Mouse (Mus musculus): ENCODE measurements around the gene Nupr1l. TPM values are rescaled to one million over a fixed set of nuclear protein-coding genes. Genes with fewer than 3 reads are reported as not detected.
"Not testable (repeated sequence)": the region's sequence is repeated elsewhere in the genome, so short reads cannot be mapped to it uniquely, and the experiment has no call there.

Gene Nupr1l
- polyA plus RNA-seq, 1 experiment from 2014 or later, result 4.2 TPM

- H3K4me1 ChIP-seq (ENCODE audit: control insufficient read depth, insufficient read depth, low read length), result no peaks in the 10 kb centered on the region
- H3K36me3 ChIP-seq (ENCODE audit: control insufficient read depth, insufficient read depth, low read length), result no peaks in the 10 kb centered on the region
- no peaks in the 10 kb centered on the region for H3K9me3 ChIP-seq (replicated peaks; ENCODE audit: control insufficient read depth, low read length, poor library complexity, severe bottlenecking)
- no peak overlapping the region for H3K4me2 ChIP-seq (ENCODE audit: low read length)
- H3K27ac ChIP-seq (ENCODE audit: low read length), result no peak overlapping the region
- 93% methylated on average over 8 of the region's 8 CpGs for WGBS
- no peak overlapping the region for H3K4me3 ChIP-seq (ENCODE audit: low read depth, low read length)
- H3K9ac ChIP-seq (ENCODE audit: low read depth, low read length), result no peak overlapping the region
- ATAC-seq, result no peak
- H3K27me3 ChIP-seq (ENCODE audit: control insufficient read depth, insufficient read depth, low read depth, low read length), result no peaks in the 10 kb centered on the region
These were observed 16.6 kb downstream of the Nupr1l start for GRCm38 (mm10) chr5:129924820-129925452.

GRCm38 (mm10) chr5:129925933-129926332, 17.6 kb downstream of the Nupr1l start:
- no peak for ATAC-seq

GRCm38 (mm10) chr5:129929924-129930855, 21.9 kb downstream of the Nupr1l start:
- WGBS, result 53% methylated on average over 9 of the region's 9 CpGs

More at GRCm38 (mm10) chr5:129925933-129926332, 17.6 kb downstream of the Nupr1l start:
- no peaks in the 10 kb centered on the region for H3K27me3 ChIP-seq (ENCODE audit: control insufficient read depth, insufficient read depth, low read depth, low read length)
- no peaks in the 10 kb centered on the region for H3K4me1 ChIP-seq (ENCODE audit: control insufficient read depth, insufficient read depth, low read length)
- H3K27ac ChIP-seq (ENCODE audit: low read length), result no peak overlapping the region
- H3K9me3 ChIP-seq (replicated peaks; ENCODE audit: control insufficient read depth, low read length, poor library complexity, severe bottlenecking), result no peaks in the 10 kb centered on the region
- no peak overlapping the region for H3K9ac ChIP-seq (ENCODE audit: low read depth, low read length)
- H3K36me3 ChIP-seq (ENCODE audit: control insufficient read depth, insufficient read depth, low read length), result no peaks in the 10 kb centered on the region
- H3K4me2 ChIP-seq (ENCODE audit: low read length), result no peak overlapping the region
- 82% methylated on average over 5 of the region's 5 CpGs for WGBS
- no peak overlapping the region for H3K4me3 ChIP-seq (ENCODE audit: low read depth, low read length)

GRCm38 (mm10) chr5:129936941-129937340, 28.6 kb downstream of the Nupr1l start:
- Histone ChIP-seq H3K36me3 (ENCODE audit: control insufficient read depth, insufficient read depth, low read length) (no peaks in the 10 kb centered on the region), H3K27ac (ENCODE audit: low read length) (no peak overlapping the region), H3K9me3 (replicated peaks; ENCODE audit: control insufficient read depth, low read length, poor library complexity, severe bottlenecking) (no peaks in the 10 kb centered on the region), H3K4me1 (ENCODE audit: control insufficient read depth, insufficient read depth, low read length) (no peaks in the 10 kb centered on the region), H3K4me3 (ENCODE audit: low read depth, low read length) (no peak overlapping the region), H3K4me2 (ENCODE audit: low read length) (no peak overlapping the region), H3K9ac (ENCODE audit: low read depth, low read length) (no peak overlapping the region), H3K27me3 (ENCODE audit: control insufficient read depth, insufficient read depth, low read depth, low read length) (no peaks in the 10 kb centered on the region)
- no peak for ATAC-seq
- 10% methylated on average over 4 of the region's 4 CpGs for WGBS

More at GRCm38 (mm10) chr5:129929924-129930855, 21.9 kb downstream of the Nupr1l start:
- no peaks in the 10 kb centered on the region for H3K9me3 ChIP-seq (replicated peaks; ENCODE audit: control insufficient read depth, low read length, poor library complexity, severe bottlenecking)
- ATAC-seq, result no peak
- no peak overlapping the region for H3K9ac ChIP-seq (ENCODE audit: low read depth, low read length)
- no peaks in the 10 kb centered on the region for H3K27me3 ChIP-seq (ENCODE audit: control insufficient read depth, insufficient read depth, low read depth, low read length)
- no peak overlapping the region for H3K27ac ChIP-seq (ENCODE audit: low read length)
- H3K4me1 ChIP-seq (ENCODE audit: control insufficient read depth, insufficient read depth, low read length), result no peaks in the 10 kb centered on the region
- H3K36me3 ChIP-seq (ENCODE audit: control insufficient read depth, insufficient read depth, low read length), result no peaks in the 10 kb centered on the region
- no peak overlapping the region for H3K4me3 ChIP-seq (ENCODE audit: low read depth, low read length)
- H3K4me2 ChIP-seq (ENCODE audit: low read length), result no peak overlapping the region

GRCm38 (mm10) chr5:129940281-129940680, 31.9 kb downstream of the Nupr1l start:
- no peaks in the 10 kb centered on the region for H3K36me3 ChIP-seq (ENCODE audit: control insufficient read depth, insufficient read depth, low read length)
- H3K27me3 ChIP-seq (ENCODE audit: control insufficient read depth, insufficient read depth, low read depth, low read length), result no peaks in the 10 kb centered on the region
- H3K9me3 ChIP-seq (replicated peaks; ENCODE audit: control insufficient read depth, low read length, poor library complexity, severe bottlenecking), result no peaks in the 10 kb centered on the region
- H3K4me3 ChIP-seq (ENCODE audit: low read depth, low read length), result no peak overlapping the region
- no peak overlapping the region for H3K27ac ChIP-seq (ENCODE audit: low read length)
- no peak overlapping the region for H3K4me2 ChIP-seq (ENCODE audit: low read length)
- ATAC-seq, result no peak
- no peak overlapping the region for H3K9ac ChIP-seq (ENCODE audit: low read depth, low read length)
- peaks cover 9% of the 10 kb centered on the region for H3K4me1 ChIP-seq (ENCODE audit: control insufficient read depth, insufficient read depth, low read length)
- 63% methylated on average over 2 of the region's 2 CpGs for WGBS

- no peak for ATAC-seq
- 8% methylated on average over 9 of the region's 9 CpGs for WGBS
These were observed 32.6 kb downstream of the Nupr1l start for GRCm38 (mm10) chr5:129940736-129941494.

GRCm38 (mm10) chr5:129941495-129942045, 33.2 kb downstream of the Nupr1l start, which contains the start of gene Vkorc1l1:
Vkorc1l1 (plus strand) TSS chr5:129941970.
- ATAC-seq, result peak; percentile 96
- peak within 1 kb of the TSS; percentile 81 for H3K9ac ChIP-seq (ENCODE audit: low read depth, low read length)
- H3K4me1 ChIP-seq (ENCODE audit: control insufficient read depth, insufficient read depth, low read length), result peaks cover 9% of the 10 kb centered on the region
- H3K27ac ChIP-seq (ENCODE audit: low read length), result peak within 1 kb of the TSS; percentile 50
- WGBS, result under 1% methylated on average over 56 of the region's 59 CpGs
- H3K9me3 ChIP-seq (replicated peaks; ENCODE audit: control insufficient read depth, low read length, poor library complexity, severe bottlenecking), result no peaks in the 10 kb centered on the region
- H3K4me3 ChIP-seq (ENCODE audit: low read depth, low read length), result peak within 1 kb of the TSS; percentile 90
- peak within 1 kb of the TSS; percentile 84 for H3K4me2 ChIP-seq (ENCODE audit: low read length)
- no peaks in the 10 kb centered on the region for H3K27me3 ChIP-seq (ENCODE audit: control insufficient read depth, insufficient read depth, low read depth, low read length)
- H3K36me3 ChIP-seq (ENCODE audit: control insufficient read depth, insufficient read depth, low read length), result no peaks in the 10 kb centered on the region

More at GRCm38 (mm10) chr5:129940736-129941494, 32.6 kb downstream of the Nupr1l start:
- Histone ChIP-seq H3K36me3 (ENCODE audit: control insufficient read depth, insufficient read depth, low read length) (no peaks in the 10 kb centered on the region), H3K4me1 (ENCODE audit: control insufficient read depth, insufficient read depth, low read length) (peaks cover 9% of the 10 kb centered on the region), H3K4me3 (ENCODE audit: low read depth, low read length) (peak overlapping the region; percentile 90), H3K9me3 (replicated peaks; ENCODE audit: control insufficient read depth, low read length, poor library complexity, severe bottlenecking) (no peaks in the 10 kb centered on the region), H3K27ac (ENCODE audit: low read length) (peak overlapping the region; percentile 44), H3K27me3 (ENCODE audit: control insufficient read depth, insufficient read depth, low read depth, low read length) (no peaks in the 10 kb centered on the region), H3K4me2 (ENCODE audit: low read length) (peak overlapping the region; percentile 46), H3K9ac (ENCODE audit: low read depth, low read length) (peak overlapping the region; percentile 6; the same call in 1 of the 2 replicates)

- Histone ChIP-seq H3K27ac (ENCODE audit: low read length) (peak overlapping the region; percentile 50; the same call in 1 of the 2 replicates), H3K4me2 (ENCODE audit: low read length) (peak overlapping the region; percentile 84), H3K4me3 (ENCODE audit: low read depth, low read length) (peak overlapping the region; percentile 90), H3K9ac (ENCODE audit: low read depth, low read length) (peak overlapping the region; percentile 81)
- H3K36me3 ChIP-seq (ENCODE audit: control insufficient read depth, insufficient read depth, low read length); H3K27me3 ChIP-seq (ENCODE audit: control insufficient read depth, insufficient read depth, low read depth, low read length); H3K4me1 ChIP-seq (ENCODE audit: control insufficient read depth, insufficient read depth, low read length); H3K9me3 ChIP-seq (replicated peaks; ENCODE audit: control insufficient read depth, low read length, poor library complexity, severe bottlenecking): not testable (repeated sequence)
- ATAC-seq, result peak; percentile 76
- under 1% methylated on average over 34 of the region's 82 CpGs for WGBS
These were observed 34.0 kb downstream of the Nupr1l start for GRCm38 (mm10) chr5:129942073-129942939.
